Mouse (Mus musculus) lung, postnatal 0 days (tissue): Measurements from ENCODE around the gene Mphosph10. TPM values are rescaled to one million over a fixed set of nuclear protein-coding genes. Genes with fewer than 3 reads are reported as not detected.

ENCODE experiments used
- ATAC-seq: fragments of 200-750 bp; cut with Nextera tagmentation; 2 replicates; pipeline ENCODE4 v1.8.0; 2017; ENCODE audit warnings: moderate library complexity
- DNase-seq: peaks from one replicate; pipeline ENCODE4 v3.0.0-alpha.2; 2016; ENCODE audit warnings: low spot score
- H3K27ac ChIP-seq: fragments of 300-500 bp; sonication (generic); 2 replicates; pipeline ENCODE4 v1.5.1; 2014; ENCODE audit warnings: antibody characterized with exemption, mild to moderate bottlenecking, low read length, mixed read lengths
- H3K27me3 ChIP-seq: fragments of 300-500 bp; sonication (generic); replicated peaks from 2 replicates; pipeline ENCODE4 v1.6.1; 2014; ENCODE audit warnings: low read length, mixed read lengths; ENCODE audit not compliant: insufficient read depth
- H3K36me3 ChIP-seq: fragments of 300-500 bp; sonication (generic); 2 replicates; pipeline ENCODE4 v1.6.1; 2014; ENCODE audit warnings: low read length, mixed read lengths; ENCODE audit not compliant: insufficient read depth
- H3K4me1 ChIP-seq: fragments of 300-500 bp; sonication (generic); 2 replicates; pipeline ENCODE4 v1.6.1; 2014; ENCODE audit warnings: antibody characterized with exemption, low read depth, low read length, mixed read lengths; ENCODE audit not compliant: insufficient read depth
- H3K4me2 ChIP-seq: fragments of 300-500 bp; sonication (generic); replicated peaks from 2 replicates; pipeline ENCODE4 v1.6.1; 2014; ENCODE audit warnings: low read depth, mild to moderate bottlenecking, low read length, moderate library complexity, mixed read lengths
- H3K4me3 ChIP-seq: fragments of 300-500 bp; sonication (generic); 2 replicates; pipeline ENCODE4 v1.5.1; 2014; ENCODE audit warnings: low read depth, low read length
- H3K9ac ChIP-seq: fragments of 300-500 bp; sonication (generic); replicated peaks from 2 replicates; pipeline ENCODE4 v1.6.1; 2014; ENCODE audit warnings: low read depth, mild to moderate bottlenecking
- H3K9me3 ChIP-seq: fragments of 300-500 bp; sonication (generic); 2 replicates; pipeline ENCODE4 v1.6.1; 2016; ENCODE audit warnings: low read length, mixed read lengths
- CTCF ChIP-seq: IDR thresholded peaks from 2 replicates; pipeline ENCODE4 v1.5.1; 2016; ENCODE audit warnings: antibody characterized with exemption, mild to moderate bottlenecking
- EP300 ChIP-seq: IDR thresholded peaks from 2 replicates; pipeline ENCODE4 v1.6.1; 2016; ENCODE audit warnings: antibody characterized with exemption, mild to moderate bottlenecking, control low read depth
- WGBS: fragments of 180-500 bp; shearing (Covaris S2); extraction: QIAGEN DNeasy Blood & Tissue Kit; methylation state at CpG from one replicate; pipeline ENCODE4 v1.1.7; 2014; 5-methylcytosine and 5-hydroxymethylcytosine counted together
- polyA plus RNA-seq: library from polyadenylated mRNA; unstranded; fragments of >200 nt; fragmentation: Nextera tagmentation; extraction: Ambion mirVana; gene quantifications from 2 replicates; pipeline ENCODE4 v1.2.1, GENCODE M21; 2015

Gene Mphosph10
- polyA plus RNA-seq, result 18.6 and 21.1 TPM in 2 replicates

DNA sequence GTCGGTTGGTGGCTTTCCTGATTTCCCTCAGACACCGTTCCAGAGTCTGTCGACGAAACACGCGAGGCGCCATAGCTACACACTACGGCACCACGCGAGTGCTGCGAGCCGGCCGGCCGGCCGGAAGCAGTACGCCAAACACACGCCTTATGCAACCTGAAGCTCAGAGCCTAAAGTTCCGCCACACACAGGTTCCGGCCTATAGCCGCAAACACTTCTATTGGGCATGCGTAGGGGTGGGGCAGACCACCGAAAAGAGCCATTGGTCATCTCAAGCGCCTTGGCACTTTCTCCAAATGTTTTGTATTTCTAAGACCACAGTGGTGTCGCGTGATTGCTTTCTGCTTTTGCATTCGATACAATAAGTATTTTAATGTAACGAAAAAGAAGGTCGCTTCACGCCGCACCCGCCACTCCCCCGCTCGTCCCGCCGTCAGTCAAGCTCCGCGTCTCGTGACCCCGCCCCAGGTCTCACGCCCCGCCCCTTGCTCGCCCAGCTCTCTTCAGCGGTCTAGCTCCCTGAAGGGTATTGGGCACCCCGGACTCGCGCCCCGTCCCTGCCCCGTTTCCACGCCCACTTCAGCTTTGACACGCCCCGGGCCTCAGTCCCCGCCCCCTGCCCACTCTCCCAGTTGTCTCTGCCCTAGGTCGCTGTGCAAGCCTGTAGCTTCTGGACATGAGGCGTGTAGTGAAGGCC lies at the start of gene Mphosph10, which contains the start of gene Mcee:
Gene Mphosph10, minus strand, starts transcription at position 147 of the 697 bp plus-strand sequence.
Gene Mcee, plus strand, starts transcription at position 486 of the 697 bp plus-strand sequence.
- peak; percentile 26; the same call in 1 of the 2 replicates for TF ChIP-seq EP300
- TF ChIP-seq CTCF, result peak; percentile 29
- Histone ChIP-seq H3K27ac (peak within 1 kb of the TSS; percentile 79), H3K9me3 (no peaks in the 10 kb centered on the region), H3K9ac (peak within 1 kb of the TSS; percentile 65), H3K4me1 (no peaks in the 10 kb centered on the region; the same call in 1 of the 2 replicates), H3K27me3 (no peaks in the 10 kb centered on the region), H3K4me3 (peak within 1 kb of the TSS; percentile 66), H3K36me3 (peaks cover 12% of the 10 kb centered on the region; the same call in 1 of the 2 replicates), H3K4me2 (peak within 1 kb of the TSS; percentile 67)
- WGBS, result under 1% methylated on average over 54 of the region's 54 CpGs
- ATAC-seq (peak; percentile 99), DNase-seq (peak; percentile 98)

DNA sequence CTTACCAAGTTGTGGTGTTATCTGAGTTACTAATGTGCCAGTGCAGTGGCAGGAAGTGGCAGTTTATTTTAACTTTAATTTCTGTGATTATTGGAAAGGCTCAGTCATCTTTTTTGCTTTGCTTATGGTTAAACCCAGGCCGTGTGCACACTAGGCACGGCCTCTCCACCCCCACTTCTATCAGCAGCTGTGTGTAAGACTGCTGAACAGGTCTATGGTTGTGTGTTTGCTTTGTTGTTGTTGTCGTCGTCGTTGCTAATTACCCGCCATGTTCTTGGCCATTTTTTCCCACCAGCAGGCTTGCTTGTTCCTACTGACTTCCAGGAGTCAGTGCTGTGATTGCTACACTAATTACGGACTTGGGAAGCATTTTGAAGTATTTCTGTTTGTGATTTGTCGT lies 48.5 kb upstream of the Mphosph10 start:
- Histone ChIP-seq H3K9ac (no peak overlapping the region), H3K9me3 (no peaks in the 10 kb centered on the region), H3K4me2 (no peak overlapping the region), H3K27ac (no peak overlapping the region), H3K4me3 (no peak overlapping the region), H3K27me3 (no peaks in the 10 kb centered on the region), H3K36me3 (no peaks in the 10 kb centered on the region), H3K4me1 (no peaks in the 10 kb centered on the region)
- no peak for TF ChIP-seq CTCF
- TF ChIP-seq EP300, result no peak
- ATAC-seq (no peak), DNase-seq (no peak)
- 69% methylated on average over 8 of the region's 8 CpGs for WGBS

DNA sequence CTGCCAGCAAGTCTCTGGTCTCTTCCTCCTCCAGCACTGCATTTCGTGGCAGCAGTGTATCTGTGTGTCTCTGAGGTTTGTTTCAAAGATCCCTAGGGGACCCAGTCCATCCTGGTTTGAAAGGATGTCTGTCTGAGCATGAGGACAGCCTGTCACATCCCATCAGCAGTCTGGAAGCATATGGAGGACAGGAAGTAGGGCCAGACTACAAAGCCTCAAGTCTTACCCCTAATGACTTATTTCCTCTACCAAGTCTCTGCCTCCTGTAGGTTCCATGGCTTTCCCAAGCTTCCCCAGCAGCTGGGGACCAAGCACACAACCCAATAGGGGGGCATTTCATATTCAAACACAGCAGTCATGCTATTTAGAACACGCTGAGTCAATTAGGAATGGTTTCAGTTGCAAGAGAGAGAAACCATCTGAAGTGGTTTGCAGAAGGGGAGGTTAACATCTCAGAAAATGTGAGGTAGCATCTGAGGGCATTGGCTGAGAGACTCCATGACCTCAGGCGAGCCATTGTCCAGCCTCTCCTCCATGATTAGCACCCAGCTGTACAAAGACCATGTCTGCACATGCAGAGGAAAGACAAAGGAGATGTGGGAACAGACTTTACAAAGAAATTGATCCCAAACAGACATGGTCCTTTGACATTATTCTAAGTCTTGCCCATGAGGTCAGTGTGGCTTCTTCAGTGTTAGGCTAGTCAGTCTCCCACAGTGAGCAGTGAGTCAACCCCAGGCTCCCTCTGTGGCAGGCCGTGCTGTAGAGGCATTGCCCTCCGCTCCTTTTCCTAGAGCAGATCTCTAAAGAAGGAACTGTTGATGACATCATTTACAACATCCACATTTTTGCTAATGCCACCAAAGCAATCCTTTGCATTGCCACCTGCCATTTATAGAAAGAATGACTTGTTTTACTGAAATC lies 47.8 kb upstream of the Mphosph10 start:
- Histone ChIP-seq H3K9me3 (no peaks in the 10 kb centered on the region), H3K4me2 (no peak overlapping the region), H3K4me1 (no peaks in the 10 kb centered on the region), H3K9ac (no peak overlapping the region), H3K36me3 (no peaks in the 10 kb centered on the region), H3K27ac (no peak overlapping the region), H3K4me3 (no peak overlapping the region), H3K27me3 (no peaks in the 10 kb centered on the region)
- WGBS, result 64% methylated on average over 5 of the region's 5 CpGs
- ATAC-seq, result no peak
- DNase-seq, result no peak
- no peak for TF ChIP-seq EP300
- TF ChIP-seq CTCF, result no peak

DNA sequence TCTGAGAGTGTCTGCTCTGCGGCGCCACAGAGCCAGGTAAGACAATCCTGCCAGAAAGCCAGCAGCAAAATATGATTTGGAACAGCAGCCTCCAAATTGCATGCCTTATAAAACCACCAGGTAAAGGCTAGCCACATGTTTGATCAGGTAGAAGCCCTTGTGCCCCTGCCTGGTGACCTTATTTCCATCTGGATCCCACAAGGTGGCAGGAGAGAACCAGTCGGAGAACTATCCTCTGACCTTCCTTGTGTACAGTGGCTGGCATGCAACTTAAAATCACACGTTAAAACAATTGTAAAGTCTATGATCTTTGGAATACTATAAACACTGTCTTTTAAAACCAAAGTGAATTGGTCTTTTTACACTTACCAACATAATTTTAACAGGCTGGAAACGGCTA lies 32.8 kb upstream of the Mphosph10 start:
- Histone ChIP-seq H3K36me3 (no peaks in the 10 kb centered on the region), H3K4me2 (no peak overlapping the region), H3K9ac (no peak overlapping the region), H3K27me3 (no peaks in the 10 kb centered on the region), H3K4me1 (no peaks in the 10 kb centered on the region), H3K9me3 (no peaks in the 10 kb centered on the region), H3K27ac (no peak overlapping the region), H3K4me3 (no peak overlapping the region)
- DNase-seq (no peak), ATAC-seq (no peak)
- 51% methylated on average over 5 of the region's 5 CpGs for WGBS
- TF ChIP-seq EP300, result no peak
- peak; percentile 32; the same call in 1 of the 2 replicates for TF ChIP-seq CTCF

DNA sequence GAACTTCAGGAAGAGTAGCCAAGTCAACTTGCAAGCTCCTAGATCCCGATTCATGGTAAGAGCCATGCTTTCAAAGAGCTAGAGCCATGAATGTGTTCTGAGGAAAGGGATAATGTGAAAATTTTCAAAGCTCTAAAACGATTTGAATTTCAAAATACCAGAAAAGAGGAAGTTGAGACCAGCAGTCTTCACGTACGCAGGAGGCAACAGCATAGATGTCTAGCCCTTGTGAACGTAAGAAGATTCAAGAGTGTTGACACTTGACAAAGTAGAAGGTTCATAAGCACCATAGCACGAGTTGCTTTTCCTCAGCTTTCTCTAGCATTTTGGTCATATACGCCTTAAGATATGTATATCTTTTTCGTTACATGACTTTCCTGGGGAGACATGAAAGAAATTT lies 11.9 kb upstream of the Mphosph10 start:
- no peak for TF ChIP-seq CTCF
- no peaks in the 10 kb centered on the region for H3K36me3 ChIP-seq
- H3K27ac ChIP-seq, result no peak overlapping the region
- ATAC-seq (no peak), DNase-seq (no peak)
- H3K4me2 ChIP-seq, result no peak overlapping the region
- H3K9me3 ChIP-seq, result no peaks in the 10 kb centered on the region
- no peaks in the 10 kb centered on the region for H3K4me1 ChIP-seq
- no peaks in the 10 kb centered on the region for H3K27me3 ChIP-seq
- H3K4me3 ChIP-seq, result no peak overlapping the region
- H3K9ac ChIP-seq, result no peak overlapping the region
- WGBS, result 86% methylated on average over 8 of the region's 8 CpGs

DNA sequence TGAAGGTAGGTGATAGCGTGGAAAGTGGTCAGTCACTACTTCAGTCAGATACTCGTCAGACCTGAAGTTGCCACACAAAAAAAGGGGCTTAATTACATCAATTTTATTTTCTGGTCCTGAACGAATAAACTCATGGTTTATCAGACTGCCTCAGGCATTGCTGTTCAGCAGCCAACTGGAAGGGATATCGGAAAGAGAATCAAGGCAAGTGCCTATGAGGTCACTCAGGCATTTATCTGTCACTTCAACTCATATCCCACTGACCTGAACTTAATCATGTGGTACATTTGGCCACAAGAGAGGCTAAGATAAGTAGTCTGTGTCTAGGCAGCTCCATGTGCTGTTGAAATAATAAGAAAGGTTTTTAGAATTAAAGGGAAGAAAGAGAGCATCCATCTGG lies 10.4 kb upstream of the Mphosph10 start:
- no peak overlapping the region for H3K4me3 ChIP-seq
- H3K27me3 ChIP-seq, result no peaks in the 10 kb centered on the region
- H3K9ac ChIP-seq, result no peak overlapping the region
- no peaks in the 10 kb centered on the region for H3K9me3 ChIP-seq
- H3K36me3 ChIP-seq, result no peaks in the 10 kb centered on the region
- no peaks in the 10 kb centered on the region for H3K4me1 ChIP-seq
- H3K27ac ChIP-seq, result no peak overlapping the region
- ATAC-seq, result no peak
- no peak for DNase-seq
- TF ChIP-seq CTCF, result no peak
- no peak for TF ChIP-seq EP300
- no peak overlapping the region for H3K4me2 ChIP-seq
- WGBS, result 89% methylated on average over 4 of the region's 4 CpGs
